Mouse (Mus musculus) megakaryocyte, embryonic 14.5 days (primary cell): ENCODE data around the gene Mrgpre.

Source experiments
- FLI1 ChIP-seq: IDR thresholded peaks from 2 replicates; pipeline ENCODE4 v1.6.1; 2012; ENCODE audit warnings: low read length, inconsistent platforms, mixed read lengths
- GATA1 ChIP-seq: IDR thresholded peaks from 3 replicates; pipeline ENCODE4 v1.6.1; 2012; ENCODE audit warnings: mixed read lengths, low read length, inconsistent platforms, borderline replicate concordance

- no peak for TF ChIP-seq GATA1
- TF ChIP-seq FLI1, result no peak
These were observed 38.3 kb upstream of the Mrgpre start, which contains the start of the genes Nadsyn1 and Dhcr7 for GRCm38 (mm10) chr7:143822375-143823265.
